Mouse (Mus musculus): ENCODE measurements at regions not wholly inside any gene's neighbourhood (a gene's known extent, or its start where the extent isn't known, plus 50 kb on each side); places are given as distances from the start of the nearest gene placed in this dataset.

GRCm38 (mm10) chr9:122064937-122065673 is 52.0 kb upstream of the Snrk start:
- DNase-seq, result peak; percentile 62 to 84

DNA sequence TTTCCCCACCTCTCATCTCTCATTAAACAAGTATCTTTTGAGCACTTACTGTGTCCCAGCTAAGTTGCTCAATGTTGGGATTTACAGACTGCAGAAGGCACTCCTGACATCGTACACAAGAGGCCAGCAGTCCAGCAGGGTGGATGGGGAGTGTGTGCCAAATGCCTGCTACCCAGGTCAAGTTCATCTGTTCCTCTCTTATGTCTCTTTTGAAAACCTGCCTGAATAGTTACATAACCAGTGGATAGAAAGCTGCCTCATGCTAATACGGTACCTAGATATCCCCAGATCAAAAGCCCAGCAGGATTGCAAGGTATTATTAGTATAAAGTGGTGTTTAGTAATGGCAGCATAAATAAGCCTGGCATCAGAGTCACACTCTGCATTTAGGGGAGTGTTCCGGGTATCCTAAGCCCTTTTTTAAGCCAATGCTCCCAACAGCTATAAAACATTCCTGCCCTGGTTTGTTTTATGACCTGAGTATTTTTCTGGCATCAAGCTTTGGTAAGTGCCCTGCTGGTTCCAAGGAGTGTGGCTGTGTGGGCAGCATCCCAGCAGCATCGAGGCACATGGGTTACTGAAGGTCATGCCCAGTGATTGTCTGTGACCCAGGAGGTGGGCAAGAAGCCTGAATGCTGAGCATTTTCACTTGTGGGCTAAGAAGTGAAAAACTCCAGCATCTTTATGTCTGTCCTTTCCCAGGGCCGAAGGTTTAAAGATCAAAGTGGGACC is 59.1 kb upstream of the Pomgnt2 start:
- peak in 1 of 2 experiments; percentile 69 for DNase-seq

- no peak for DNase-seq
These were observed 54.8 kb upstream of the Pomgnt2 start for GRCm38 (mm10) chr9:122051716-122052115.

- DNase-seq, result peak in 1 of 2 experiments; percentile 60
These were observed 54.2 kb upstream of the Pomgnt2 start for GRCm38 (mm10) chr9:122051096-122051495.

GRCm38 (mm10) chr9:122048999-122049398 is 52.1 kb upstream of the Pomgnt2 start:
- no peak for DNase-seq

GRCm38 (mm10) chr9:122047962-122048625 is 51.2 kb upstream of the Pomgnt2 start:
- no peak for DNase-seq

Measured in kidney, postnatal 25 days (tissue).